Mouse (Mus musculus) MEL (cell line): ENCODE data around the gene Tmcc3. TPM values are rescaled to one million over a fixed set of nuclear protein-coding genes. Genes with fewer than 3 reads are reported as not detected.

Experiments used
- DNase-seq: peaks from one replicate; pipeline ENCODE4 v3.0.0; 2011; ENCODE audit warnings: low read depth, low spot score
- H3K27ac ChIP-seq: 2 replicates; pipeline ENCODE4 v1.5.1; 2012; ENCODE audit warnings: low read depth, mild to moderate bottlenecking, control low read depth, low read length, moderate library complexity; ENCODE audit not compliant: control insufficient read depth
- H3K27me3 ChIP-seq, 2 experiments: fragments of 150-350 bp in 1 of 2; sonication (generic) in 1 of 2; 2 replicates each; pipeline ENCODE4 v1.6.1; 2012; ENCODE audit warnings: low read length in 2 of 2, mild to moderate bottlenecking in 2 of 2, improper control_type of control experiment in 1 of 2, moderate library complexity in 1 of 2; ENCODE audit not compliant: insufficient read depth in 2 of 2, control insufficient read depth in 1 of 2
- H3K36me3 ChIP-seq, 2 experiments: 2 replicates each; pipeline ENCODE4 v1.6.1; 2012 to 2014; ENCODE audit warnings: low read length in 2 of 2, improper control_type of control experiment in 1 of 2, inconsistent platforms in 1 of 2, mild to moderate bottlenecking in 1 of 2; ENCODE audit not compliant: insufficient read depth in 2 of 2, control insufficient read depth in 1 of 2
- H3K4me1 ChIP-seq, 2 experiments: fragments of 150-350 bp in 1 of 2; sonication (generic) in 1 of 2; 2 replicates each; pipeline ENCODE4 v1.6.1; 2012; ENCODE audit warnings: low read length in 2 of 2, improper control_type of control experiment in 1 of 2, mild to moderate bottlenecking in 1 of 2; ENCODE audit not compliant: insufficient read depth in 2 of 2, control insufficient read depth in 1 of 2
- H3K4me3 ChIP-seq, 2 experiments: fragments of 150-350 bp in 1 of 2; sonication (generic) in 1 of 2; 2 replicates each; pipeline ENCODE4 v1.5.1; 2012; ENCODE audit warnings: low read depth in 2 of 2, low read length in 2 of 2, mild to moderate bottlenecking in 2 of 2, moderate library complexity in 2 of 2, control low read depth in 1 of 2, improper control_type of control experiment in 1 of 2; ENCODE audit not compliant: control insufficient read depth in 1 of 2, insufficient read depth in 1 of 2
- H3K79me2 ChIP-seq: 2 replicates; pipeline ENCODE4 v1.6.1; 2012; ENCODE audit warnings: mild to moderate bottlenecking, low read length, moderate library complexity; ENCODE audit not compliant: control insufficient read depth, poor library complexity, insufficient read depth
- H3K9ac ChIP-seq: 2 replicates; pipeline ENCODE4 v1.6.1; 2012; ENCODE audit warnings: low read depth, mild to moderate bottlenecking, control low read depth, low read length, moderate library complexity; ENCODE audit not compliant: control insufficient read depth, poor library complexity, severe bottlenecking
- H3K9me3 ChIP-seq: fragments of 150-350 bp; sonication (generic); replicated peaks from 2 replicates; pipeline ENCODE4 v1.6.1; 2012; ENCODE audit warnings: mild to moderate bottlenecking, low read length, improper control_type of control experiment, moderate library complexity; ENCODE audit not compliant: insufficient read depth
- BHLHE40 ChIP-seq: IDR thresholded peaks from 2 replicates; pipeline ENCODE4 v1.6.1; 2012; ENCODE audit warnings: low read depth, mild to moderate bottlenecking, inconsistent platforms, low read length, improper control_type of control experiment, borderline replicate concordance
- CHD1 ChIP-seq: IDR thresholded peaks from 2 replicates; pipeline ENCODE4 v1.6.1; 2012; ENCODE audit warnings: low read depth, mild to moderate bottlenecking, inconsistent platforms, low read length, improper control_type of control experiment
- CHD2 ChIP-seq: IDR thresholded peaks from 2 replicates; pipeline ENCODE4 v1.6.1; 2011; ENCODE audit warnings: low read length, improper control_type of control experiment
- EP300 ChIP-seq, 2 experiments: IDR thresholded peaks; 2 replicates each; pipeline ENCODE4 v1.6.1; 2011; ENCODE audit warnings: improper control_type of control experiment in 2 of 2, low read length in 2 of 2, low read depth in 1 of 2, mild to moderate bottlenecking in 1 of 2
- HCFC1 ChIP-seq: IDR thresholded peaks from 2 replicates; pipeline ENCODE4 v1.6.1; 2012; ENCODE audit warnings: low read depth, mild to moderate bottlenecking, inconsistent platforms, low read length, improper control_type of control experiment, moderate library complexity
- KAT2A ChIP-seq: conservative IDR thresholded peaks from 2 replicates; pipeline ENCODE4 v1.6.1; 2012; ENCODE audit warnings: low read depth, low read length, improper control_type of control experiment, inconsistent platforms
- MAFK ChIP-seq: IDR thresholded peaks from 2 replicates; pipeline ENCODE4 v1.6.1; 2011; ENCODE audit warnings: low read depth, mild to moderate bottlenecking, low read length, improper control_type of control experiment, borderline replicate concordance
- MAX ChIP-seq: IDR thresholded peaks from 2 replicates; pipeline ENCODE4 v1.6.1; 2011; ENCODE audit warnings: low read length, improper control_type of control experiment
- MAZ ChIP-seq: IDR thresholded peaks from 2 replicates; pipeline ENCODE4 v1.6.1; 2012; ENCODE audit warnings: low read depth, mild to moderate bottlenecking, inconsistent platforms, low read length, improper control_type of control experiment
- MXI1 ChIP-seq: IDR thresholded peaks from 2 replicates; pipeline ENCODE4 v1.6.1; 2011; ENCODE audit warnings: mild to moderate bottlenecking, low read depth, low read length, improper control_type of control experiment
- MYB ChIP-seq: IDR thresholded peaks from 2 replicates; pipeline ENCODE4 v1.6.1; 2011; ENCODE audit warnings: mild to moderate bottlenecking, low read depth, low read length, improper control_type of control experiment
- NELFE ChIP-seq: IDR thresholded peaks from 2 replicates; pipeline ENCODE4 v1.6.1; 2011; ENCODE audit warnings: low read depth, low read length, improper control_type of control experiment
- NRF1 ChIP-seq: IDR thresholded peaks from 2 replicates; pipeline ENCODE4 v1.6.1; 2014; ENCODE audit warnings: low read depth, mild to moderate bottlenecking, inconsistent platforms, low read length, improper control_type of control experiment, moderate library complexity; ENCODE audit not compliant: poor library complexity, insufficient read depth, severe bottlenecking
- RAD21 ChIP-seq: IDR thresholded peaks from 2 replicates; pipeline ENCODE4 v1.6.1; 2011; ENCODE audit warnings: mild to moderate bottlenecking, low read depth, low read length, improper control_type of control experiment
- SMC3 ChIP-seq: IDR thresholded peaks from 2 replicates; pipeline ENCODE4 v1.6.1; 2011; ENCODE audit warnings: low read depth, low read length, improper control_type of control experiment
- TAL1 ChIP-seq: IDR thresholded peaks from 2 replicates; pipeline ENCODE4 v1.6.1; 2012; ENCODE audit warnings: mild to moderate bottlenecking, inconsistent platforms, low read length, moderate library complexity, mixed read lengths
- TBP ChIP-seq: IDR thresholded peaks from 2 replicates; pipeline ENCODE4 v1.8.0; 2011; ENCODE audit warnings: low read depth, low read length, improper control_type of control experiment
- UBTF ChIP-seq: IDR thresholded peaks from 2 replicates; pipeline ENCODE4 v1.6.1; 2012; ENCODE audit warnings: low read depth, mild to moderate bottlenecking, inconsistent platforms, low read length, improper control_type of control experiment, moderate library complexity, borderline replicate concordance; ENCODE audit not compliant: insufficient read depth
- ZC3H11A ChIP-seq: IDR thresholded peaks from 2 replicates; pipeline ENCODE4 v1.6.1; 2012; ENCODE audit warnings: low read depth, mild to moderate bottlenecking, inconsistent platforms, low read length, improper control_type of control experiment
- ZMIZ1 ChIP-seq: IDR thresholded peaks from 2 replicates; pipeline ENCODE4 v1.6.1; 2012; ENCODE audit warnings: low read depth, mild to moderate bottlenecking, inconsistent platforms, low read length, improper control_type of control experiment, moderate library complexity
- ZNF384 ChIP-seq: IDR thresholded peaks from 2 replicates; pipeline ENCODE4 v1.6.1; 2012; ENCODE audit warnings: low read depth, mild to moderate bottlenecking, inconsistent platforms, low read length, improper control_type of control experiment
- polyA plus RNA-seq, 2 experiments: library from polyadenylated mRNA; stranded (reverse) in 1 of 2; unstranded in 1 of 2; fragments of >175 nt in 1 of 2; fragments of >200 nt in 1 of 2; gene quantifications; 2 replicates each; pipeline versions ENCODE4 v1.2.1 to v1.2.4; 2012; ENCODE audit warnings: low replicate concordance in 2 of 2, low read depth in 1 of 2; ENCODE audit not compliant: insufficient read length in 2 of 2, insufficient read depth in 1 of 2, missing spikeins in 1 of 2
- total RNA-seq: library from RNA; depleted of rRNA; stranded (reverse); fragments of 300-350 nt; gene quantifications from 2 replicates; pipeline ENCODE4 v1.2.3, GENCODE M21; 2012

Tmcc3 gene
- total and polyA plus RNA-seq, 3 experiments: 1.3 to 2.6 TPM; not detected in 1

- TF ChIP-seq HCFC1 (no peak), NRF1 (no peak), KAT2A (no peak), EP300 (IDR thresholded peaks at IDR 0.05; ENCODE audit: low read depth in 1 of 2, low read length in 2 of 2) (no peak), BHLHE40 (no peak), TBP (no peak), NELFE (no peak), MAZ (no peak)
- no peak overlapping the region for H3K27ac ChIP-seq
- H3K9me3 ChIP-seq: no peaks in the 10 kb centered on the region
- no peaks in the 10 kb centered on the region for H3K36me3 ChIP-seq
- peaks cover 0 to 2% of the 10 kb centered on the region in 2 experiments; a peak in 1 of 4 replicates for H3K27me3 ChIP-seq
- no peak for DNase-seq
- no peaks in the 10 kb centered on the region for H3K79me2 ChIP-seq
- no peaks in the 10 kb centered on the region for H3K4me1 ChIP-seq
- H3K9ac ChIP-seq: no peak overlapping the region
- no peak overlapping the region for H3K4me3 ChIP-seq
Measured at GRCm38 (mm10) chr10:94275321-94275720, 36.4 kb upstream of the Tmcc3 start.

DNA sequence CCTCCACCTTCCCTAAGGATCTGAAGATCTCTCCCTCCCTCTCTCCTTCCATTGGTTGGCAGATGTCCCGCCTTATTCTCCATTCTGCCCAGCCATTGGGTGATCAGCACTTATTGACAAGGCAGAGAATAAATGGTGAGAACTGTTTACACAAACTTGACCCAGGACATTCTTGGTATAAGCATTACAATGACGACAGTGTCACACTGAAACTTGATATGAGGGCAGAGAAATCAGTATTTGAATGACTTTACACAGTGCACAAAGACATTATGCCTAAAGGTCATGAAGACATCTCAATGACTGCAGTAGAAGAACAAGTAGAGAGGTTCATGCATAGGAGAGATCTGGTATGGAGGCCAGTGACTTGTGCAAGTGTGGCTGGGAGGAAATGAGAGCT, 35.2 kb upstream of the Tmcc3 start:
- TF ChIP-seq UBTF (no peak), MAFK (no peak), ZMIZ1 (no peak), ZNF384 (no peak), MYB (no peak), RAD21 (no peak), MAX (no peak), TAL1 (no peak), ZC3H11A (no peak), TBP (no peak), CHD1 (no peak), KAT2A (no peak), EP300 (IDR thresholded peaks at IDR 0.05; ENCODE audit: low read depth in 1 of 2, low read length in 2 of 2) (no peak), MAZ (no peak), SMC3 (no peak), CHD2 (no peak), MXI1 (no peak)
- TF ChIP-seq, all 39 proteins: peak for 0
- H3K79me2 ChIP-seq: no peaks in the 10 kb centered on the region
- no peaks in the 10 kb centered on the region for H3K4me1 ChIP-seq
- H3K4me3 ChIP-seq: no peak overlapping the region
- H3K36me3 ChIP-seq: no peaks in the 10 kb centered on the region
- no peak overlapping the region for H3K9ac ChIP-seq
- no peak overlapping the region for H3K27ac ChIP-seq
- DNase-seq: no peak
- peaks cover 0 to 2% of the 10 kb centered on the region in 2 experiments; a peak in 1 of 4 replicates for H3K27me3 ChIP-seq
- no peaks in the 10 kb centered on the region for H3K9me3 ChIP-seq
